Mouse (Mus musculus) midbrain, postnatal 0 days (tissue): ENCODE results near the gene Mab21l3. TPM values are rescaled to one million over a fixed set of nuclear protein-coding genes. Genes with fewer than 3 reads are reported as not detected.
A peak's percentile ranks its signal among the peaks of the same experiment; 100 is the strongest.

ENCODE experiments used
- ATAC-seq: fragments of 200-750 bp; cut with Nextera tagmentation; 2 replicates; pipeline ENCODE4 v1.8.0; 2017; ENCODE audit warnings: moderate number of reproducible peaks, mild to moderate bottlenecking, moderate TSS enrichment, moderate library complexity; ENCODE audit not compliant: low FRiP score
- DNase-seq: peaks from one replicate; pipeline ENCODE4 v3.0.0-alpha.2; 2015; ENCODE audit warnings: low spot score
- H3K27ac ChIP-seq: fragments of 300-500 bp; sonication (generic); 2 replicates; pipeline ENCODE4 v1.5.1; 2014; ENCODE audit warnings: low read depth, mild to moderate bottlenecking, low read length, mixed read lengths
- H3K27me3 ChIP-seq: fragments of 300-500 bp; sonication (generic); 2 replicates; pipeline ENCODE4 v1.6.1; 2014; ENCODE audit warnings: low read length, control low read depth, mixed read lengths; ENCODE audit not compliant: insufficient read depth
- H3K36me3 ChIP-seq: fragments of 300-500 bp; sonication (generic); 2 replicates; pipeline ENCODE4 v1.6.1; 2014; ENCODE audit warnings: low read length, control low read depth, mixed read lengths; ENCODE audit not compliant: insufficient read depth
- H3K4me1 ChIP-seq: fragments of 300-500 bp; sonication (generic); 2 replicates; pipeline ENCODE4 v1.6.1; 2014; ENCODE audit warnings: mild to moderate bottlenecking, control low read depth, antibody characterized with exemption, low read length, mixed read lengths; ENCODE audit not compliant: insufficient read depth
- H3K4me2 ChIP-seq: fragments of 300-500 bp; sonication (generic); 2 replicates; pipeline ENCODE4 v1.6.1; 2014; ENCODE audit warnings: low read depth, mild to moderate bottlenecking, low read length, mixed read lengths; ENCODE audit not compliant: poor library complexity, severe bottlenecking
- H3K4me3 ChIP-seq: fragments of 300-500 bp; sonication (generic); 2 replicates; pipeline ENCODE4 v1.5.1; 2014; ENCODE audit warnings: low read depth, mild to moderate bottlenecking, low read length, moderate library complexity
- H3K9ac ChIP-seq: fragments of 300-500 bp; sonication (generic); replicated peaks from 2 replicates; pipeline ENCODE4 v1.6.1; 2014; ENCODE audit warnings: mild to moderate bottlenecking, low read length, moderate library complexity, mixed read lengths; ENCODE audit not compliant: poor library complexity, severe bottlenecking
- H3K9me3 ChIP-seq: fragments of 300-500 bp; sonication (generic); 2 replicates; pipeline ENCODE4 v1.6.1; 2016; ENCODE audit warnings: low read length, control low read depth
- CTCF ChIP-seq: IDR thresholded peaks from 2 replicates; pipeline ENCODE4 v1.5.1; 2016; ENCODE audit warnings: antibody characterized with exemption, mild to moderate bottlenecking
- WGBS: fragments of 180-500 bp; shearing (Covaris S2); extraction: QIAGEN DNeasy Blood & Tissue Kit; methylation state at CpG from one replicate; pipeline ENCODE4 v1.1.7; 2014; 5-methylcytosine and 5-hydroxymethylcytosine counted together
- polyA plus RNA-seq: library from polyadenylated mRNA; unstranded; fragments of >200 nt; fragmentation: Nextera tagmentation; extraction: Ambion mirVana; gene quantifications from 2 replicates; pipeline ENCODE4 v1.2.1, GENCODE M21; 2015
- total RNA-seq: library from RNA; depleted of rRNA; stranded (reverse); fragments of >200 nt; gene quantifications from 2 replicates; pipeline ENCODE4 v1.2.3, GENCODE M21; 2014

The Mab21l3 gene
- total and polyA plus RNA-seq, 2 experiments from 2014 or later, result 0.22 TPM; not detected in 1

- H3K4me3 ChIP-seq, result no peak overlapping the region
- no peak overlapping the region for H3K27ac ChIP-seq
- H3K4me2 ChIP-seq, result no peak overlapping the region
- ATAC-seq, result no peak
- DNase-seq, result peak; percentile 45
- no peaks in the 10 kb centered on the region for H3K4me1 ChIP-seq
- no peaks in the 10 kb centered on the region for H3K27me3 ChIP-seq
- H3K9ac ChIP-seq, result no peak overlapping the region
- H3K36me3 ChIP-seq, result peaks cover 11% of the 10 kb centered on the region; the same call in 1 of the 2 replicates
- 76% methylated on average over 7 of the region's 7 CpGs for WGBS
- TF ChIP-seq CTCF, result no peak
- no peaks in the 10 kb centered on the region for H3K9me3 ChIP-seq
These were observed 24.4 kb upstream of the Mab21l3 start for GRCm38 (mm10) chr3:101873061-101873675.

GRCm38 (mm10) chr3:101871951-101872350 lies 23.2 kb upstream of the Mab21l3 start:
- ATAC-seq (no peak), DNase-seq (no peak)
- H3K9me3 ChIP-seq, result no peaks in the 10 kb centered on the region
- H3K27me3 ChIP-seq, result no peaks in the 10 kb centered on the region
- whole genome bisulfite sequencing, result 92% methylated on average over 9 of the region's 9 CpGs
- no peak overlapping the region for H3K27ac ChIP-seq
- no peak overlapping the region for H3K4me3 ChIP-seq
- H3K4me1 ChIP-seq, result no peaks in the 10 kb centered on the region
- H3K4me2 ChIP-seq, result no peak overlapping the region
- H3K9ac ChIP-seq, result no peak overlapping the region
- 0 out of 2 replicates have a peak, but pooled peaks cover 4% of the 10 kb centered on the region for H3K36me3 ChIP-seq
- no peak for TF ChIP-seq CTCF

DNA sequence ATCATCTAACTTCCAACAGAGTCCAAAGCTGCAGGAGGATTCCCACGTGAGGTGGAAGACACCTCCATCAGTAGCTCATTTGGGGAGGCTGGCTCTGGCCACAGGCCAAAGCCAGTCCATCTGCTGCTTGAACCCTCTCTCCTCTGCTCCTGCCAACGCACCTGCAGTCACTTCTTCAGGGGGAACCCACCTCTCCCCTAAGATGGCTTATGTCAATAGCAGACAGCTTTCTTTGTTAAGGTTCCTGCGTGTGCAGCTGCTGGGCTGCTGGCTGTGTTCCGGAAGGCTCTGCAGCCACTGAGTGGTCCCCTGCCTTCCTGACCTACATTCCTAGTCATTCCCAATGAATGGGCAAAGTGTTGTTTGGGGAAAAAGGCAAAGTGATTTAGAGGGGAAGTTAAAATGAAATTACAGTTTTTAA lies 18.3 kb upstream of the Mab21l3 start:
- DNase-seq (peak; percentile 58), ATAC-seq (no peak)
- Histone ChIP-seq H3K9me3 (no peaks in the 10 kb centered on the region), H3K27ac (no peak overlapping the region), H3K4me3 (no peak overlapping the region), H3K36me3 (peaks cover 18% of the 10 kb centered on the region), H3K27me3 (no peaks in the 10 kb centered on the region), H3K4me1 (no peaks in the 10 kb centered on the region), H3K9ac (no peak overlapping the region), H3K4me2 (no peak overlapping the region)
- WGBS, result 68% methylated on average over 4 of the region's 4 CpGs
- TF ChIP-seq CTCF, result no peak

DNA sequence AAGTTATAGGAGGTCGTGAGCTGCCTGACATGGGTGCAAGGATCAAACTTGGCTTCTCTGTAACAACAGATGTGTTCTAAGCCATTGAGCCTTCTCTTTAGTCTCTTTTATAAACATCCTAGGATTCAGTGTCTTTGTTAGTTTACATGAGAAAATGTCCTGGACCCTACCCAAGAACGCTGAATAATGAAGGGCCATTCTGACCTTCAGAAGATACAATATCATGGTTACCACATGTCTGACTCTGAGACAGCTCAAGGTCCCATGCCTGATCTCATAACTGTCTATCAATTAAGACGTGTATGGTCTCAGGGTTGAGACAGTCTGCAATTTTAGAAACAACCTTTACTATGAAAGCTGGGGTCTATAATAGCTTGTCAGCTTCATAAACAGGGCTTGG lies 13.1 kb upstream of the Mab21l3 start:
- H3K4me1 ChIP-seq, result no peaks in the 10 kb centered on the region
- ATAC-seq, result no peak
- H3K36me3 ChIP-seq, result peaks cover 34% of the 10 kb centered on the region
- WGBS, result 79% methylated on average over 3 of the region's 3 CpGs
- no peak overlapping the region for H3K4me3 ChIP-seq
- no peak for TF ChIP-seq CTCF
- no peak overlapping the region for H3K9ac ChIP-seq
- H3K27me3 ChIP-seq, result no peaks in the 10 kb centered on the region
- H3K4me2 ChIP-seq, result no peak overlapping the region
- no peak for DNase-seq
- H3K27ac ChIP-seq, result no peak overlapping the region
- no peaks in the 10 kb centered on the region for H3K9me3 ChIP-seq

GRCm38 (mm10) chr3:101860151-101860550 lies 11.4 kb upstream of the Mab21l3 start:
- ATAC-seq, result no peak
- DNase-seq, result no peak
- no peaks in the 10 kb centered on the region for H3K4me1 ChIP-seq
- peaks cover 34% of the 10 kb centered on the region for H3K36me3 ChIP-seq
- no peak overlapping the region for H3K9ac ChIP-seq
- no peak overlapping the region for H3K4me2 ChIP-seq
- no peaks in the 10 kb centered on the region for H3K9me3 ChIP-seq
- 81% methylated on average over 7 of the region's 7 CpGs for whole genome bisulfite sequencing
- no peak overlapping the region for H3K4me3 ChIP-seq
- H3K27me3 ChIP-seq, result no peaks in the 10 kb centered on the region
- no peak for TF ChIP-seq CTCF
- H3K27ac ChIP-seq, result no peak overlapping the region

DNA sequence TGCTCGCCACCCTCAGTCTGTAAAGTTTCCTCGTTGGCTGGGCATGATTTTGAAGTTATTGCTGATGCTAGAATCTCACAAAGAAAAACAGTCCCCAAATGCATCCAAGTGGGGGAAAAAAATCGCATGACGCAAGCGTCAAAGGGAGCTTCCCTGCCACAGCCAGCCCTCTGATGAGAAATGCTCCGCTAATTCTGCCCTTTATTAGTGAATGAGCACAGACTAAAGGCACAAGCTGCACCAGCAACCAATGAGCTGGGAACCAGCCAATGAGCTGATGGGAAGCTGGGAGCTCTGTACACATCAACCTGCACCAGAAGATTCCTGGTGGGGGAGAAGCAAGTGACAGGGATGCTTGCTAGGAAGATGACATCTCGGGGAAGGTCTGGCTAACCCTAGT lies 11.0 kb upstream of the Mab21l3 start:
- Histone ChIP-seq H3K4me3 (no peak overlapping the region), H3K36me3 (peaks cover 34% of the 10 kb centered on the region), H3K4me2 (no peak overlapping the region), H3K27me3 (no peaks in the 10 kb centered on the region), H3K4me1 (no peaks in the 10 kb centered on the region), H3K27ac (no peak overlapping the region), H3K9me3 (no peaks in the 10 kb centered on the region), H3K9ac (no peak overlapping the region)
- ATAC-seq (no peak), DNase-seq (no peak)
- 56% methylated on average over 7 of the region's 7 CpGs for WGBS
- TF ChIP-seq CTCF, result no peak
